Mouse (Mus musculus) bone marrow macrophage, adult 2 months (primary cell): ENCODE data around the gene Nek11. TPM values are rescaled to one million over a fixed set of nuclear protein-coding genes. Genes with fewer than 3 reads are reported as not detected.

Experiments used
- polyA plus RNA-seq: library from polyadenylated mRNA; stranded (reverse); fragments of >200 nt; gene quantifications from 2 replicates; pipeline ENCODE4 v1.2.4, GENCODE M21; 2012; ENCODE audit not compliant: missing spikeins, insufficient read depth, insufficient read length

The Nek11 gene
- polyA plus RNA-seq, 1 experiment: not detected

Other genes starting within 250 kb of the Nek11 start
- 5.6 and 6.1 TPM in 2 replicates for gene Aste1, start 132 bp downstream of the Nek11 start, polyA plus RNA-seq
- gene Atp2c1, start 131.8 kb upstream of the Nek11 start, polyA plus RNA-seq: 101 and 105 TPM in 2 replicates
- 24.5 and 27.1 TPM in 2 replicates for gene Pik3r4, start 247.5 kb upstream of the Nek11 start, polyA plus RNA-seq